Mouse (Mus musculus) heart, embryonic 10.5 days (tissue): Measurements from ENCODE around the gene Sox4. TPM values are rescaled to one million over a fixed set of nuclear protein-coding genes. Genes with fewer than 3 reads are reported as not detected.

Experiments used
- DNase-seq: peaks from one replicate; pipeline ENCODE4 v3.0.0-alpha.2; 2017; ENCODE audit warnings: low spot score
- H3K27ac ChIP-seq: fragments of 300-500 bp; sonication (generic); 2 replicates; pipeline ENCODE4 v1.5.1; 2016; ENCODE audit warnings: mild to moderate bottlenecking
- H3K27me3 ChIP-seq: fragments of 300-500 bp; sonication (generic); 2 replicates; pipeline ENCODE4 v1.6.1; 2016; ENCODE audit warnings: mild to moderate bottlenecking; ENCODE audit not compliant: poor library complexity, insufficient read depth, severe bottlenecking
- H3K36me3 ChIP-seq: fragments of 300-500 bp; sonication (generic); 2 replicates; pipeline ENCODE4 v1.6.1; 2016; ENCODE audit warnings: mild to moderate bottlenecking, moderate library complexity
- H3K4me1 ChIP-seq: fragments of 300-500 bp; sonication (generic); 2 replicates; pipeline ENCODE4 v1.6.1; 2016; ENCODE audit warnings: mild to moderate bottlenecking
- H3K4me3 ChIP-seq: fragments of 300-500 bp; sonication (generic); 2 replicates; pipeline ENCODE4 v1.5.1; 2016; ENCODE audit warnings: mild to moderate bottlenecking, moderate library complexity
- H3K9me3 ChIP-seq: fragments of 300-500 bp; sonication (generic); 2 replicates; pipeline ENCODE4 v1.6.1; 2016; ENCODE audit warnings: mild to moderate bottlenecking, moderate library complexity
- WGBS: fragments of 180-500 bp; shearing (Covaris S2); methylation state at CpG from one replicate; pipeline ENCODE4 v1.1.7; 2016; 5-methylcytosine and 5-hydroxymethylcytosine counted together
- polyA plus RNA-seq: library from polyadenylated mRNA; unstranded; fragments of >200 nt; fragmentation: Nextera tagmentation; extraction: Ambion mirVana; gene quantifications from 2 replicates; pipeline ENCODE4 v1.2.1, GENCODE M21; 2016

Sox4 gene
- polyA plus RNA-seq = 30.8 and 51.9 TPM in 2 replicates

DNA sequence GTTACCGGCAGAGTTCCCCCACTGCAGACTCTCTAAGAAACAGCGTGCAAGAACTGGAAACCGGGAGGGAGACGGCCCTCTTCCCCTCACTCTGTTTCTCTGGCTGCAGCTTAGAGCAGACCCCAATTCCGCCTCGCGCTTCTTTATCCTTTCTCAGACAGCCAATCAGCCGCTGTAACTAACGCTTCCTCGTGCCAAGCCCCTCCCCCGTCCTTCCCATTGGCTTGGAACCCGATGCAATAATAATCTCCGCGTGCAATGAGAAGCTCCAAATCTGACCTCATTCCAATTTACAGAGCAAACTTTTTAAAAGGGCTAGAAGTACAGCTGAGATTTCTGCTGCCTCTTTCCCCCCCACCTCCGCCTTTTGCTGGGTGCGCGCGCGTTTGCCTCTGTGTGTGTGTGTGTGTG lies at the start of gene Sox4:
TSS of gene Sox4 (minus strand) at position 133 of the 411 bp plus-strand sequence.
- peak within 1 kb of the TSS; percentile 98 for H3K4me3 ChIP-seq
- WGBS = under 1% methylated on average over 19 of the region's 19 CpGs

DNA sequence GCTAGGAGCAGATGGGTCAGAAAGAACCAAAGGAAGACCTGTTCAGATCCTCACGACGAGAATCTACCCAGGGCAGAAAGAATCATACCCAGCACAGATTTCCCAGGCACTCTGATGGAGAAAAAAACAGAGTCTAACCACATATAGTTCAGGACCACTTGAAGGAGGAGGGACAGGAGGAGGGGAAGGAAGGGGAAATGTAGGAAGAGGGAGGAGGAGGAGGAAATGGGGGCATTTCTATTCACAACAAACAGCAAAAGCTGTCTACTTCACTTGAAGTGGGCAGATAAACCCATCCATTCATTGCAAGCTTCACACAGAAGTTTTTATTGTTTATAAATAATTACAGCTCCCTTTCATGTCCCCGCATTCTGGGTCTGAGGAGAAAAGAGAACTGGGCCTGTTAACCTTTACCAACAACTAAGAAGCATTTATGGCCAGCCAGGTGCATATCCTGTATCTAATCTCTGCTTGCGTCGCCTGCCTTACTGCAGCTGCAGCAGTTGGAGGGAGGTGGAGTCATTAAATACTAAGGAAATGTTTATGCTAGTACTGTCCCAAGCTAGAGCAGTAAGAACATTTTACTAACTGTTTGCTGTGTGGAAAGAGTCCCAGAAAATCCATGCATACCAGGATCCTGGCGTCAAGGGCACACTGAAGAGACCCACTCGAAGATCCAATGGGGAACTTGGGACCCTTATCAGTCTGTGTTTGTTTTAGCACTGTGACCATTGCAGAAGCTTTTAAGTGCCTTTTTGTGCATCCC lies 38.6 kb upstream of the Sox4 start:
- H3K4me3 ChIP-seq = no peak overlapping the region
- no peaks in the 10 kb centered on the region for H3K9me3 ChIP-seq
- no peak for DNase-seq
- H3K36me3 ChIP-seq = no peaks in the 10 kb centered on the region
- peaks cover 31% of the 10 kb centered on the region for H3K4me1 ChIP-seq
- H3K27ac ChIP-seq = peak overlapping the region; percentile 84
- no peaks in the 10 kb centered on the region for H3K27me3 ChIP-seq
- 39% methylated on average over 7 of the region's 7 CpGs for WGBS

More for the DNA sequence above, at the start of gene Sox4:
- peak; percentile 98 for DNase-seq
- peaks cover 4% of the 10 kb centered on the region; the same call in 1 of the 2 replicates for H3K36me3 ChIP-seq
- no peaks in the 10 kb centered on the region for H3K9me3 ChIP-seq
- H3K4me1 ChIP-seq = peaks cover 9% of the 10 kb centered on the region
- H3K27ac ChIP-seq = peak within 1 kb of the TSS; percentile 98
- H3K27me3 ChIP-seq = no peaks in the 10 kb centered on the region

DNA sequence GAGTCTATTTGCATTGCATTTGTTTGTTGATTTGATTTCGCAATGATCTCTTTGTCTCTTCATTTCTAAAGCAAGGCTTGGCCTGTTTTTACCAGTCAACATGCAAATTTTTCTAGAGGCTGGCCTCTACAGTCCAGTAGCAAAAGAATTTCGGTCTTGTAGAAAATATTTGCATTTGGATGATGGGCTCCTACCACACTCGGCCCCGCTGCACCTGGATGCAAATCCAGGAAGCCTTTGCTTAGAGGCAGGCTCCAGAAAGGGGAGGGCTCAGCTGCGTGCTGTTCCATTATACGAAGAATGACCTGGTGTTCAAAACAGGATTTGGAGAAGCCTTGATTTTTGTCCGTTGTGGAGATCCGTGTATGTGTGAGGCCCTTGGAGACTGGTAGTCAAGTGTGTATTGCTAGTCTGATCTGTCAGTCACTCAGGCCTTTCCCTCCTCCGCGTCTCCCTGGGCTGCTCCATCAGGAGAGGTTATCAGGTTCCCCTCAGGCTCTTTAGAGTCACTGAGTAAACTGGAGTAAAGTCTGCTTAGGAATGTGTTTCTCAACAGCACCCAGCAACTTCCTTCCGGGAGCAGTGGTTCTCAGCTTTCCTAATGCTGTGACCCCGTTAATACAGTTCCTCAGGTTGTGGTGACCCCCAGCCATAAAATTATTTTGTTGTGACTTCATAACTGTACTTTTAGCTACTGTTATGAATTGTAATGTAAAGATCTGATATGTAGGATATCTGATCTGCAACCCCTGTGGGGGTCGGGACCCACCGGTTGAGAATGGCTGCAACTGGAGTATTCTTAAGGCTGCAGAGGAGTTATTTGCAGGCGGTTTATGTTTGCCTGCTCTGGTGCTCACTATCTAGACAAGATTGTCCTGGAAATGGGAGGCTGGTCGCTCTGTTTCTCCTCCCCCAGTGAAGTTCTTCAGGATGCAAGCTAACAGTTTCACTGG lies 35.5 kb upstream of the Sox4 start:
- Histone ChIP-seq H3K27ac (peak overlapping the region; percentile 73), H3K27me3 (no peaks in the 10 kb centered on the region), H3K4me3 (no peak overlapping the region), H3K9me3 (no peaks in the 10 kb centered on the region), H3K36me3 (no peaks in the 10 kb centered on the region), H3K4me1 (peaks cover 31% of the 10 kb centered on the region)
- no peak for DNase-seq
- WGBS = 22% methylated on average over 16 of the region's 16 CpGs

DNA sequence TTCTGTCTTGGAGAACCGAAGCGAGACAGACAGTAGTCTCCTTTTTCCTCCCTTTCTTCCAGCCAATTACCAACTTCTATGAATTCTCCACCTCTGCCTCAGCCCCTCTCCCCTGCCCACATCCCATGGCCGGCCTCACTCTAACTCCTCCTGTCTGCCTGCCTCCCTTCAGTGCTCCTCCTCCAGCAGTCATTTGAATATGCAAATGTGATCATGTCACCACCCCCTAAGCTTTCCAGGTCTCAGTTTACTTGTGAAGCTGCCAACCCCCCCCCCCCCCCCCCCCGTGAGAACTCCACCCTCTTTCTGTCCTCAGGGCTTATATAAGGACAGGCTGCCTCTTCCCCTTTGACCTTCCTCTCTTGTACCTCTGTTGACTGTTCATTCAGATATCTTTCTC lies 27.2 kb upstream of the Sox4 start:
- WGBS = 45% methylated on average over 4 of the region's 4 CpGs
- Histone ChIP-seq H3K9me3 (no peaks in the 10 kb centered on the region), H3K4me1 (no peaks in the 10 kb centered on the region), H3K4me3 (no peak overlapping the region), H3K36me3 (no peaks in the 10 kb centered on the region), H3K27ac (no peak overlapping the region), H3K27me3 (no peaks in the 10 kb centered on the region)
- DNase-seq = no peak

DNA sequence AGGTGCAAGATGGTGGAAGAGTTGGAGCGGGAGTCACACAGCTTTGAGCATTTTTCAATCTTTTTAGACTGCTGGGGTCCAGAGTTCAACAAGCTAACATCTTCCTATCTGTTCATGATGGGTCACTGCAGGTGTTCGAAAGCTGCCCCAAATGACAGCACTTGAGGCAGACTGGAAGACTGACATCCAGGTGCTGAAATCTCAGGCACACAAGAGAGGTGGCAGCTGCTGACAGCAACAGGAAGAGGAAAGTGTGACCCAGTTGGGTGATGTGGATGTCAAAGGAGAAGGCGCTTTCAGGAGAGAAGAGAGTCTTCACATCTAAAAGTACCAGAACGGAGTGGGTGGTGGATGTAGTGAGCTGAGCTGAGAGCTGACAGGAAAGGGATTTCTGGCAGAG lies 21.5 kb upstream of the Sox4 start:
- Histone ChIP-seq H3K27ac (no peak overlapping the region), H3K4me3 (no peak overlapping the region), H3K36me3 (no peaks in the 10 kb centered on the region), H3K9me3 (no peaks in the 10 kb centered on the region), H3K27me3 (no peaks in the 10 kb centered on the region), H3K4me1 (0 out of 2 replicates have a peak, but pooled peaks cover 2% of the 10 kb centered on the region)
- 66% methylated on average over 4 of the region's 4 CpGs for WGBS
- no peak for DNase-seq

DNA sequence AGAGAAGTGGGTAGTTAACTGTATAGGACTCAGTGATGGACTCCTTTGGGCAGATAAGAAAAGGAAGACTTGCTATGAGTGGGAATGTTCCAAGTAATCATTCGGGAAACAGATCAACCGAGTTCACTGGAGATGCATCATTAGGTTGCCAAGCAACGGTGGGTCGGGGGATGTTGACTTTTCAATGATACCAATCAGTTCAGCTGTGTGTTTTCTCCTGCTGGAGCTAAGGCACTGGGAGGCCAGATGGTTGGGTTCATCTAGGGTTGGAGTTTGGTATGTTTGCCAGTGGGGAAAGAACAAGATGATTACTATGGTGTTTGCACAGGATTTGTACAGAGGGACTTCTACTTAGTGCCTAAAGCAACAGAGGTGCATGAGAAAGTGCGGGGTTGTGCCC lies 21.1 kb upstream of the Sox4 start:
- DNase-seq = no peak
- H3K4me3 ChIP-seq = no peak overlapping the region
- H3K36me3 ChIP-seq = no peaks in the 10 kb centered on the region
- H3K27me3 ChIP-seq = no peaks in the 10 kb centered on the region
- H3K9me3 ChIP-seq = no peaks in the 10 kb centered on the region
- 56% methylated on average over 5 of the region's 5 CpGs for WGBS
- no peak overlapping the region for H3K27ac ChIP-seq
- H3K4me1 ChIP-seq = 0 out of 2 replicates have a peak, but pooled peaks cover 2% of the 10 kb centered on the region

DNA sequence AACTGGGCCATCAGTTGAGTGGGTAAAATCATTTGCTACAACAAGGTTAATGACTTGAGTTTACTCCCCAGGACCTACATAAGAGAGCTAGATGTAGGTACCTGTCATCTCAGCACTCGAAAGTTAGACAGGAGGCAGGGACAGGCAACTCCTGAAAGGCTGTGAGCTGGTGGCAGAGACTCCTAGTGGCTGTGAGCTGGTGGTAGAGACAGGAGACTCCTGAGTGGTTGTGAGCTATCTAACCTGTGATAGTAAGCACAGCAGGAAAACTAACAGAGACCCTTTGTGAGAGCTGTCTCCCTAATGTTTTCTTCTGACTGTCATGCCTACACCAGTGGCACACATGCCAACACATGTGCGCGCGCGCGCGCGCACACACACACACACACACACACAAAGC lies 7.4 kb upstream of the Sox4 start:
- Histone ChIP-seq H3K4me1 (peaks cover 12% of the 10 kb centered on the region), H3K9me3 (no peaks in the 10 kb centered on the region), H3K36me3 (no peaks in the 10 kb centered on the region), H3K4me3 (no peak overlapping the region), H3K27ac (no peak overlapping the region), H3K27me3 (no peaks in the 10 kb centered on the region)
- 98% methylated on average over 8 of the region's 8 CpGs for WGBS
- DNase-seq = no peak

DNA sequence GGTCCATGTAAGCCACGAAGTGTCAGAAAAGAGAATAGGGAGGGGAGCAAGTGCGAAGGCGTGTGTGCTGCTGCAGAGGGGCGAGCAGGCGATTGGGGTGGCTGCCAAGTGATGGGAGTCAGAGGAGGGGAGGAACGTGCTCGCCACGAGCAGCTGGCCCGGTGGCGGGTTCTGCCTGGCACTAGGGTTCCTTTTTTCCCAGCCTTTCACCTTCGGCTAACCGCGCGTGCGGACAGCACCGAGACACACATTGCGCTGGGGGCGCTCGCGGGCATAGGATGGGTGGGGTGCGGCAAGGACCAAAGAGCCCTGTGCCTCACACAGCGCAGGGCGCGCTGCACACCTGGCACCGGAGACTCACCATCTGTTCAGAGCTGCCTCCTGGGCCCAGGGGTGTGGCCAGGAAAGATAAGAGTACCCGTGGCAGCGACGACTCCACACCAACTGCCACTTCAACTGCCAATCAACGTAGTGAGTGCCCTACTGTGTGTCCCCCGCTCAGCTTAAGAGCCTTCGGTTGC lies 6.0 kb upstream of the Sox4 start:
- peak overlapping the region; percentile 96 for H3K27ac ChIP-seq
- H3K27me3 ChIP-seq = no peaks in the 10 kb centered on the region
- WGBS = under 1% methylated on average over 31 of the region's 31 CpGs
- H3K4me1 ChIP-seq = peaks cover 12% of the 10 kb centered on the region
- H3K9me3 ChIP-seq = no peaks in the 10 kb centered on the region
- peak; percentile 93 for DNase-seq
- peak overlapping the region; percentile 77 for H3K4me3 ChIP-seq
- no peaks in the 10 kb centered on the region for H3K36me3 ChIP-seq

DNA sequence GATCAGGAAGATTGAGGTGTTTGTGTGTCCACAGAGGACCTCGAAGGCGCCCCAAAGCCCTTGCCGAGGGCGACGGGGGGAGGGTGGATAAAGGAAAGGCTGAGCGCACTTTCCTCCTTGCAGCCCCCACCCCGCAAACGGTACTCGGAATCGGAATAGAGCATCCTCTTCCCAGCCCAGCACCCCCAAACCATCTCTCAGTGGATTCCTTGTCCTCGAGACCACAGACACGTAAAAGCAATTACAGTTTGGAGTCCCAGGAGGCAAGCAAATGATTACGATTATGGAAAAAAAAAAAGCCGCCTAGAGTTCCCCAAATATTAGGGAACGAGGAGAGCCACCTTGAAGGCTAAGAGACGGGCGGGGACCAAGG lies 5.5 kb upstream of the Sox4 start:
- H3K9me3 ChIP-seq = no peaks in the 10 kb centered on the region
- no peaks in the 10 kb centered on the region for H3K36me3 ChIP-seq
- H3K4me1 ChIP-seq = peaks cover 12% of the 10 kb centered on the region
- DNase-seq = no peak
- H3K27ac ChIP-seq = peak overlapping the region; percentile 96
- 0% methylated on average over 17 of the region's 17 CpGs for WGBS
- H3K4me3 ChIP-seq = peak overlapping the region; percentile 77
- H3K27me3 ChIP-seq = no peaks in the 10 kb centered on the region

DNA sequence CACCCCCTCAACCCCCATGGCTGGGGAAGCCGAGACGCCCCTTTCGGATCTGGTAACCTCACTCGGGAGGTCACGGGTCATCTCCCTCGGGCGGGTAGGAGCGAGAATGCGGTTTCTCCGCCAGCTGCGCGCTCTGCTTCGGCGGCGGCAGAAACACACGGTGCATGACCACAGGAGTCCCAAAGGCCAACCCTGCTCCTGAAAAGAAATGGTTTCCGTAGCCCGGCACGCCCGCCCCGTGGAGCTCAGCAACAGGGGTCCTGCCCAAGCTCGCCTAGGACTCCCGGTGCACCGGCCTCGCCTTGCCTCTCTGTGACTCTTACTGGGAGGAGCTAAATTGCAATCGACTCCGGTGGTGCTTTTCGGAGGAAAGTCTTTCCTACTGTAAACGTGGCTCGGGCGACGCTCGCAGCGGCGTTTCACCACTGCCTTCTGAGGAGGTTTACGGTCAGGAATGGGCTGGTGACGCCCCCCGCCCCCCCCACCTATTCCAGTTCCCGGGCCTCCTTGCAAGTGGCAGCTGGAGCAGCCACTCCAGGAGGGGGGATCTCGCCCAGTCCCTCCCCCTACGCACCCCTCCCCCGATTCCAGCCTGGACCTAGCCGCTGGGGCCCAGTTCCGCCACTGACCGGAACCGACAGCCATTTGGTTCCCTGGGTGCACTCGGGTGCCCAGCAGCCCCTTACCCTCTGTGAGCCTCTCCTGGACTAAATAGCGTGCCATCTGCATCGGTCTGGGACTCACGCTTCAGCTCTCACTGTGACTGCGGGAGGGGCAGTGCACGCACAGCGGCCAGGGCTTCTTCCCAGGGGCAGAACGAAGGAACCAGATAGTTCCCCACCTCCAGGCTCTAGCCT lies 4.9 kb upstream of the Sox4 start:
- Histone ChIP-seq H3K4me1 (peaks cover 12% of the 10 kb centered on the region), H3K27me3 (no peaks in the 10 kb centered on the region), H3K4me3 (peak overlapping the region; percentile 77), H3K27ac (peak overlapping the region; percentile 96), H3K36me3 (no peaks in the 10 kb centered on the region), H3K9me3 (no peaks in the 10 kb centered on the region)
- under 1% methylated on average over 54 of the region's 54 CpGs for WGBS
- DNase-seq = peak; percentile 96

DNA sequence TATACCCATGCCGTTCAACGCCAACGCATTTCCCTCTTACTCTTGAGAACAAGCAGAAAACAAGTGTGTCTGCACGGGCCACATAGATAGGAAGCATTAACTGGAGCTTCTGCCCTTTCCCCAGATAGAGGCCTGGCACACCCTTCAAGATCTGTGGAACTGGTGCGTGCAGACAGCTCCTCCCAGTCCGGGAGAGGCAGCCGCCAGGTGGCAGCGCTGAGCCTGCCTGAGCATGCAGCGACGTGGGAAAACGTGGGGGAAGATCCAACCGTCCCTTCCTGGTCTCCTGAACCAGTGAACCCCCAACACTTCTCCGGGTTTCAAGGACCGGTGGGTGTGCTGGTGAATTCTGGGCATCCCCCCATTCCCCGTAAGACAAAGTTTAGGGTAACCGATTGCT lies 4.3 kb upstream of the Sox4 start:
- peak overlapping the region; percentile 96 for H3K27ac ChIP-seq
- peaks cover 12% of the 10 kb centered on the region for H3K4me1 ChIP-seq
- H3K27me3 ChIP-seq = no peaks in the 10 kb centered on the region
- no peaks in the 10 kb centered on the region for H3K9me3 ChIP-seq
- H3K36me3 ChIP-seq = no peaks in the 10 kb centered on the region
- whole genome bisulfite sequencing = under 1% methylated on average over 16 of the region's 16 CpGs
- peak; percentile 95 for DNase-seq
- peak overlapping the region; percentile 77 for H3K4me3 ChIP-seq
